Mouse (Mus musculus): ENCODE results near the gene Alpk3.
"Not testable (repeated sequence)": the region's sequence is repeated elsewhere in the genome, so short reads cannot be mapped to it uniquely, and the experiment has no call there.

The Alpk3 gene

GRCm38 (mm10) chr7:81131864-81132263 is 74.5 kb downstream of the Alpk3 start:
- no peak for DNase-seq (ENCODE audit: low read depth, low spot score)

- DNase-seq (ENCODE audit: low read depth, low spot score): no peak
These were observed 75.5 kb downstream of the Alpk3 start for GRCm38 (mm10) chr7:81132851-81133279.

GRCm38 (mm10) chr7:81133416-81133815 is 76.0 kb downstream of the Alpk3 start:
- DNase-seq (ENCODE audit: low read depth, low spot score): no peak

- no peak for DNase-seq (ENCODE audit: low read depth, low spot score)
These were observed 76.5 kb downstream of the Alpk3 start for GRCm38 (mm10) chr7:81133941-81134340.

- DNase-seq (ENCODE audit: low read depth, low spot score): peak; percentile 59
These were observed 77.2 kb downstream of the Alpk3 start for GRCm38 (mm10) chr7:81134614-81135067.

- DNase-seq (ENCODE audit: low read depth, low spot score): no peak
These were observed 79.9 kb downstream of the Alpk3 start for GRCm38 (mm10) chr7:81137292-81137691.

- no peak for DNase-seq (ENCODE audit: low read depth, low spot score)
These were observed 81.7 kb downstream of the Alpk3 start for GRCm38 (mm10) chr7:81139100-81139499.

GRCm38 (mm10) chr7:81139671-81140404 is 82.4 kb downstream of the Alpk3 start:
- DNase-seq (ENCODE audit: low read depth, low spot score): no peak

- DNase-seq (ENCODE audit: low read depth, low spot score): no peak
These were observed 84.1 kb downstream of the Alpk3 start for GRCm38 (mm10) chr7:81141541-81141940.

GRCm38 (mm10) chr7:81143056-81143455 is 85.7 kb downstream of the Alpk3 start:
- DNase-seq (ENCODE audit: low read depth, low spot score): not testable (repeated sequence)

GRCm38 (mm10) chr7:81149759-81150158 is 92.4 kb downstream of the Alpk3 start:
- DNase-seq (ENCODE audit: low read depth, low spot score): no peak

GRCm38 (mm10) chr7:81151216-81151615 is 93.8 kb downstream of the Alpk3 start:
- DNase-seq (ENCODE audit: low read depth, low spot score): no peak

GRCm38 (mm10) chr7:81152306-81152705 is 94.9 kb downstream of the Alpk3 start:
- no peak for DNase-seq (ENCODE audit: low read depth, low spot score)

- no peak for DNase-seq (ENCODE audit: low read depth, low spot score)
These were observed 95.4 kb downstream of the Alpk3 start for GRCm38 (mm10) chr7:81152826-81153225.

GRCm38 (mm10) chr7:81153327-81153726 is 95.9 kb downstream of the Alpk3 start:
- no peak for DNase-seq (ENCODE audit: low read depth, low spot score)

GRCm38 (mm10) chr7:81154244-81154643 is 96.8 kb downstream of the Alpk3 start:
- DNase-seq (ENCODE audit: low read depth, low spot score): not testable (repeated sequence)

GRCm38 (mm10) chr7:81154960-81155359 is 97.6 kb downstream of the Alpk3 start:
- DNase-seq (ENCODE audit: low read depth, low spot score): peak; percentile 70

Data from embryo, embryonic 11.5 days (tissue).